Mouse (Mus musculus) MEL (cell line): ENCODE results near the gene Cald1. TPM values are rescaled to one million over a fixed set of nuclear protein-coding genes. Genes with fewer than 3 reads are reported as not detected.

Source experiments
- DNase-seq: peaks from one replicate; pipeline ENCODE4 v3.0.0; 2011; ENCODE audit warnings: low read depth, low spot score
- H3K27ac ChIP-seq: 2 replicates; pipeline ENCODE4 v1.5.1; 2012; ENCODE audit warnings: low read depth, mild to moderate bottlenecking, control low read depth, low read length, moderate library complexity; ENCODE audit not compliant: control insufficient read depth
- H3K27me3 ChIP-seq, 2 experiments: fragments of 150-350 bp in 1 of 2; sonication (generic) in 1 of 2; 2 replicates each; pipeline ENCODE4 v1.6.1; 2012; ENCODE audit warnings: low read length in 2 of 2, mild to moderate bottlenecking in 2 of 2, improper control_type of control experiment in 1 of 2, moderate library complexity in 1 of 2; ENCODE audit not compliant: insufficient read depth in 2 of 2, control insufficient read depth in 1 of 2
- H3K36me3 ChIP-seq, 2 experiments: 2 replicates each; pipeline ENCODE4 v1.6.1; 2012 to 2014; ENCODE audit warnings: low read length in 2 of 2, improper control_type of control experiment in 1 of 2, inconsistent platforms in 1 of 2, mild to moderate bottlenecking in 1 of 2; ENCODE audit not compliant: insufficient read depth in 2 of 2, control insufficient read depth in 1 of 2
- H3K4me1 ChIP-seq, 2 experiments: fragments of 150-350 bp in 1 of 2; sonication (generic) in 1 of 2; 2 replicates each; pipeline ENCODE4 v1.6.1; 2012; ENCODE audit warnings: low read length in 2 of 2, improper control_type of control experiment in 1 of 2, mild to moderate bottlenecking in 1 of 2; ENCODE audit not compliant: insufficient read depth in 2 of 2, control insufficient read depth in 1 of 2
- H3K4me3 ChIP-seq, 2 experiments: fragments of 150-350 bp in 1 of 2; sonication (generic) in 1 of 2; 2 replicates each; pipeline ENCODE4 v1.5.1; 2012; ENCODE audit warnings: low read depth in 2 of 2, low read length in 2 of 2, mild to moderate bottlenecking in 2 of 2, moderate library complexity in 2 of 2, control low read depth in 1 of 2, improper control_type of control experiment in 1 of 2; ENCODE audit not compliant: control insufficient read depth in 1 of 2, insufficient read depth in 1 of 2
- H3K79me2 ChIP-seq: 2 replicates; pipeline ENCODE4 v1.6.1; 2012; ENCODE audit warnings: mild to moderate bottlenecking, low read length, moderate library complexity; ENCODE audit not compliant: control insufficient read depth, poor library complexity, insufficient read depth
- H3K9ac ChIP-seq: 2 replicates; pipeline ENCODE4 v1.6.1; 2012; ENCODE audit warnings: low read depth, mild to moderate bottlenecking, control low read depth, low read length, moderate library complexity; ENCODE audit not compliant: control insufficient read depth, poor library complexity, severe bottlenecking
- H3K9me3 ChIP-seq: fragments of 150-350 bp; sonication (generic); replicated peaks from 2 replicates; pipeline ENCODE4 v1.6.1; 2012; ENCODE audit warnings: mild to moderate bottlenecking, low read length, improper control_type of control experiment, moderate library complexity; ENCODE audit not compliant: insufficient read depth
- CHD1 ChIP-seq: IDR thresholded peaks from 2 replicates; pipeline ENCODE4 v1.6.1; 2012; ENCODE audit warnings: low read depth, mild to moderate bottlenecking, inconsistent platforms, low read length, improper control_type of control experiment
- HCFC1 ChIP-seq: IDR thresholded peaks from 2 replicates; pipeline ENCODE4 v1.6.1; 2012; ENCODE audit warnings: low read depth, mild to moderate bottlenecking, inconsistent platforms, low read length, improper control_type of control experiment, moderate library complexity
- KAT2A ChIP-seq: conservative IDR thresholded peaks from 2 replicates; pipeline ENCODE4 v1.6.1; 2012; ENCODE audit warnings: low read depth, low read length, improper control_type of control experiment, inconsistent platforms
- MAX ChIP-seq: IDR thresholded peaks from 2 replicates; pipeline ENCODE4 v1.6.1; 2011; ENCODE audit warnings: low read length, improper control_type of control experiment
- MYC ChIP-seq: IDR thresholded peaks from 2 replicates; pipeline ENCODE4 v1.6.1; 2011; ENCODE audit warnings: low read depth, mild to moderate bottlenecking, low read length, improper control_type of control experiment, moderate library complexity
- NRF1 ChIP-seq: IDR thresholded peaks from 2 replicates; pipeline ENCODE4 v1.6.1; 2014; ENCODE audit warnings: low read depth, mild to moderate bottlenecking, inconsistent platforms, low read length, improper control_type of control experiment, moderate library complexity; ENCODE audit not compliant: poor library complexity, insufficient read depth, severe bottlenecking
- POLR2AphosphoS2 ChIP-seq: IDR thresholded peaks from 2 replicates; pipeline ENCODE4 v1.6.1; 2011; ENCODE audit warnings: low read length, improper control_type of control experiment
- RCOR1 ChIP-seq: IDR thresholded peaks from 2 replicates; pipeline ENCODE4 v1.6.1; 2012; ENCODE audit warnings: low read depth, mild to moderate bottlenecking, inconsistent platforms, low read length, improper control_type of control experiment
- SIN3A ChIP-seq: IDR thresholded peaks from 2 replicates; pipeline ENCODE4 v1.6.1; 2012; ENCODE audit warnings: low read length, improper control_type of control experiment, inconsistent platforms
- TCF12 ChIP-seq: IDR thresholded peaks from 2 replicates; pipeline ENCODE4 v1.6.1; 2014; ENCODE audit warnings: low read depth, mild to moderate bottlenecking, inconsistent platforms, low read length, improper control_type of control experiment, moderate library complexity
- polyA plus RNA-seq, 2 experiments: library from polyadenylated mRNA; stranded (reverse) in 1 of 2; unstranded in 1 of 2; fragments of >175 nt in 1 of 2; fragments of >200 nt in 1 of 2; gene quantifications; 2 replicates each; pipeline versions ENCODE4 v1.2.1 to v1.2.4; 2012; ENCODE audit warnings: low replicate concordance in 2 of 2, low read depth in 1 of 2; ENCODE audit not compliant: insufficient read length in 2 of 2, insufficient read depth in 1 of 2, missing spikeins in 1 of 2
- total RNA-seq: library from RNA; depleted of rRNA; stranded (reverse); fragments of 300-350 nt; gene quantifications from 2 replicates; pipeline ENCODE4 v1.2.3, GENCODE M21; 2012

Cald1 gene
- total and polyA plus RNA-seq, 3 experiments: not detected

- DNase-seq: no peak
- no peak overlapping the region for H3K4me3 ChIP-seq
- H3K27ac ChIP-seq: no peak overlapping the region
- no peaks in the 10 kb centered on the region for H3K9me3 ChIP-seq
- H3K27me3 ChIP-seq: peaks cover 0 to 4% of the 10 kb centered on the region in 2 experiments; a peak in 2 of 4 replicates
- no peaks in the 10 kb centered on the region for H3K4me1 ChIP-seq
- no peaks in the 10 kb centered on the region for H3K79me2 ChIP-seq
- H3K9ac ChIP-seq: no peak overlapping the region
- no peaks in the 10 kb centered on the region for H3K36me3 ChIP-seq
- TF ChIP-seq RCOR1: no peak
These were observed 172.2 kb downstream of the Cald1 start for GRCm38 (mm10) chr6:34770491-34770890.

GRCm38 (mm10) chr6:34776396-34776795, 178.1 kb downstream of the Cald1 start:
- no peak overlapping the region for H3K9ac ChIP-seq
- TF ChIP-seq NRF1 (no peak), SIN3A (no peak), MAX (no peak), CHD1 (no peak), RCOR1 (no peak), POLR2AphosphoS2 (no peak), TCF12 (no peak)
- no peaks in the 10 kb centered on the region for H3K4me1 ChIP-seq
- H3K27ac ChIP-seq: no peak overlapping the region
- H3K36me3 ChIP-seq: no peaks in the 10 kb centered on the region
- DNase-seq: no peak
- H3K4me3 ChIP-seq: no peak overlapping the region
- H3K9me3 ChIP-seq: no peaks in the 10 kb centered on the region
- peaks cover under 1 to 13% of the 10 kb centered on the region in 2 experiments; a peak in 3 of 4 replicates for H3K27me3 ChIP-seq
- no peaks in the 10 kb centered on the region; the same call in 1 of the 2 replicates for H3K79me2 ChIP-seq

- H3K9ac ChIP-seq: no peak overlapping the region
- H3K79me2 ChIP-seq: no peaks in the 10 kb centered on the region; the same call in 1 of the 2 replicates
- H3K4me3 ChIP-seq: no peak overlapping the region
- H3K9me3 ChIP-seq: no peaks in the 10 kb centered on the region
- H3K4me1 ChIP-seq: no peaks in the 10 kb centered on the region
- TF ChIP-seq KAT2A (no peak), HCFC1 (no peak), MYC (no peak)
- TF ChIP-seq, all 39 proteins: peak for 0
- Histone ChIP-seq H3K27ac (no peak overlapping the region), H3K36me3 (no peaks in the 10 kb centered on the region), H3K27me3 (peaks cover 3 to 13% of the 10 kb centered on the region in 2 experiments; a peak in 3 of 4 replicates)
- DNase-seq: no peak
These were observed 178.8 kb downstream of the Cald1 start for GRCm38 (mm10) chr6:34777094-34777493.
